Mouse (Mus musculus) frontal cortex, postnatal 10 days (tissue): ENCODE data around the gene H2-T3.
"Not testable (repeated sequence)": the region's sequence is repeated elsewhere in the genome, so short reads cannot be mapped to it uniquely, and the experiment has no call there.

Experiments used
- DNase-seq, 2 experiments: peaks; one replicate each; pipeline ENCODE4 v3.0.0; 2022; ENCODE audit warnings: low spot score in 2 of 2, mixed read lengths in 1 of 2

The H2-T3 gene

DNA sequence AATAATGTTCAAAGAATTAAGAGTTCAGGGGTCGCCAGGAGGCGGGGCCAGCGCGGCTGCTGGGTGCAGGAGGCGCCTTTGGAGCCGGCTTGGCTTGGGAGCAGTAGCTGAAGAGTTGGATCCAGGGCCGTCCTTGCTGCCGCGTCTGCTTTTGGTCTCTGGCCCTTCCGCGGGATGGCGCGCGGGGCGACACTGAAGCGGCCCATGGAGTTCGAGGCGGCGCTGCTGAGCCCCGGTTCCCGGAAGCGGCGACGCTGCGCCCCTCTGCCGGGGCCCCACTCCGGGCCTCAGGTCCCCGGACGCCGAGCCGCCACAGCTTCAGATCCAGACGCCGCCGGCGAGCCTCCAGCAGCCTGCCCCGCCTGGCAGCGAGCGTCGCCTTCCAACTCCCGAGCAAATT is 11.1 kb downstream of the H2-T3 start:
- not testable (repeated sequence) for DNase-seq

DNA sequence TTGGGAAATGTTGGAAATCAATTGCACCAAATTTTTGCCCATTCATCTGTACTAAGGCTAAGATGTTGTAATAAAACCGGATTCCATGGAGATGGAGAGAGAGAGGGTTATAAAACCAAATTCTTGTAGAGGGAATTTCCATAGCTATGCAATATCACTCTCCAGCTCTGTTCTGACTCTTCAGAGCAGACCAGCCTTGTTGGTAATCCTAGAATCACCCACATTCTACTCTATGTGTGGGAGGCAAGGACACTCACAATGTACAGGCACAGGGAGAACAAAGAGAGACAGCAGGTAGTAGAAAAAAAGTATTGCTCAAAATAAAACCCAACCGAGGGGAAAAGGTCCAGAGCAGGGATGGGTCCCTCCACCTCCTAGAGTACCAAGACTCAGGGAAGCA is 14.0 kb downstream of the H2-T3 start:
- DNase-seq = not testable (repeated sequence)

DNA sequence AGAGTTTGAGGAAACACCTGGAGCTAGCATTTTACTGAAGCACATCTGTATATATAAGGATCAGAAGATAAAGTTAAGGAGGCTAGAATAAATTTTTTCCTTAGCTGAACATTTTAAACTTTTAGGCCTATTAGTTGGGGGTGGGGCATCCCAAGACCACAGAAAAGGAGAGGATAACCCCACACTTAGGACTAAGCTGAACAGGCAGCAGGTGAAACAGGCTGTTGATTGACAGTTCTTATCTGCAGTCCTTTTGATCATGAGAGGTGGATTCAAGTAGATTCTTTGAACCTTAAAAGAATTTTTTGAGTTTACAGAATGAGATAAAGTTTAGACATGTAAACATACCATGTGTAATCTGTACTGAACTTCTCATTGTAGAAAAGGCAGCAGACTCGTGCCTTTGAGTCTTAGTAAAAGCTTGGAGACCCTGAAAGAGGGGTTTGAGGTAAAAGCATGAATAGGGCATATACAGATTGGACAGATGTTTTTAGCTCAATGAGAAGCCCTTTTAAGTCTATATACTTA is 19.7 kb downstream of the H2-T3 start:
- DNase-seq = no peak

DNA sequence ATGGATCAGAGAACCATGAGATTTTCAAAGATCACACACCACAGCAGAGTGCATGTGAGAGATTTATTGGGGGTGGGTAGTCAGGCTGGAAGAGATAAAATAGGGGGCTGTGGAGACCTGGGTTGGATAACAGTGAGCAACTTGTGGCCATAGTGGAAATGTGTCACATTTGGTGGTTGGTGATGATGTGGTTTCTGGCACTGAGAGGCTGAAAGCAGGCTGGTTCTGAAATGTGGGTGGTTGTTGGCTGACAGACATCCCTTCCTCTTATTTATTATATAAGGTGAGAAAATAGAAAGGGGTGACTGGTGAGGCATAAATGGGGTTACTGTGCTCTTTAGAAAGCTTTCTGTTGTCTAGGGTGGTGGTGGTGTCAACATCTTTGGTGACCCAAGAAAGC is 20.3 kb downstream of the H2-T3 start:
- DNase-seq = no peak

DNA sequence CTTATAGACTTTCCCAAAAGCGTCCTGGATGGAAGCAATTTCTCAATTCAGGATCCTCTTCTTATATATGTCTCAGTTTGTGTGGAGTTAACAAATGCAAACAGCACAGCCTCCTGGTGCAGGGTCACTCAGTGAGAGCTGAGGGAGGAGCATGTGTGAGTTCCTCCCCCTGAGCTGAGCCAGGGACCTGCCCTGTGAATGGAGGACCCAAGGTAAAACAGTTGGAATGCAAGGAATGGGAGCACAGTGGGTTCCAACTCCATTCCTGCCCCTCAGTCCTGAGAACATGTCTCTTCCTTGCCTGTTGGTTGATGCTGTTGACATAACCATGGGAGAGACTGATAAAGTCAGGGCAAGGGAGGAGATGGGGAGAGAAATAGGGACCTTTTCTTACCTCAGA is 21.0 kb downstream of the H2-T3 start:
- DNase-seq = not testable (repeated sequence)

DNA sequence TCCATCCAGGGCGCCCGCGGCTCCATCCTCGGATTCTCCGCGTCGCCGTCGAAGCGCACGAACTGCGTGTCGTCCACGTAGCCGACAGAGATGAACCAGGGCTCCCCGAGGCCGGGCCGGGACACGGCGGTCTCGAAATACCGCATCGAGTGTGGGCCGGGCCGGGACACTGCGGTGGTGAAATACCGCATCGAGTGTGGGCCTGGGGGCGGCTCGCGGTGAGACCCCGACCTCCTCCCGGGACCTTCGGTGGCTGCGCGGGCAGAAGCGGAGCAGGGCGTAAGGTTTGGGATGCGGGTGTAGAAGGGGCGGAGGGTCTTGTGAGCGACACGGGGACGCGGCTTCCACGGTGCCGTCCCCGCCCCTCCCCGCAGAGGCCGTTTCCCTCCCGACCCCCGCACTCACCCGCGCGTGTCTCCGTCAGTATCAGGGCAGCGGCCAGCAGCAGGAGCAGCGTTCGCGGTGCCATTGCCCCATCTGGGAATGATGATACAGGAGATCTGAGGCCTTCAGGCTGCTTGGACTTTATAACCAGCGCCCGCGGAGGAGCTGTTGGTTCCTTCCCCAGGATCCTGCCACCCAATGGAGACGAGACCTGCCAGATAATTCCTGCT is 21.9 kb downstream of the H2-T3 start, which contains the start of gene Gm8909:
Gm8909 (minus strand) TSS at position 499 of the 614 bp plus-strand sequence.
- DNase-seq = no peak

DNA sequence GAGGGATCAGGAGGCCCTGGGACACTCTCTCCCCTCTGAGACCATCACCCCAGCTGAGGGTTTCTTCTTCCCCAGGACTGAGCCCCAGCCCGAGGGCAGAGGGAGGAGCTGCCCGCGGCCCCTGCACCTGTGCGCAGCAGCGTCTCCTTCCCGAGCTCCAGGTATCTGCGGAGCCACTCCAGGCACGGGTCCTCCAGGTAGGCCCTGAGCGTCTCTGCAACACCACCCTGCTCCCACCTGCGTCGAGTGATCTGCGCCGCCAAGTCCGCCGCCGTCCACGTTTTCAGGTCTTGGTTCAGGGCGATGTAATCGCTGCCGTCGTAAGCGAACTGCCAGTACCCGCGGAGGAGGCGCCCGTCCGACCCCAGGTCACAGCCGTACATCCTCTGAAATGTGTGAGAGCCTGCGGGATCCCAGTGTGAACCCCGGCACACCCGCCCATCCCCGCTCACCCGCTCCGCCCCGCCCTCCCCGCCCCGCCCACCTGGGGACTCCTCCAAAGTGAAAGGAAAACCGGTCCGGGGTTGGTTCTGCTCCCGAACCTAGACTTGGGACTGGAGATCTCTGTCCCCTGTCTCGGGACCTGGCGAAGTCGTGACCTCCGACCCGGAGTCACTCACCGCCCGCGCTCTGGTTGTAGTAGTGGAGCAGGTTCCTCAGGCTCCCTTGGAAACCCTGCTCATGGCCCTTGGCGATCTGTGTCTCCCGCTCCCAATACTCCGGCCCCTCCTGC is 22.6 kb downstream of the H2-T3 start:
- no peak for DNase-seq

DNA sequence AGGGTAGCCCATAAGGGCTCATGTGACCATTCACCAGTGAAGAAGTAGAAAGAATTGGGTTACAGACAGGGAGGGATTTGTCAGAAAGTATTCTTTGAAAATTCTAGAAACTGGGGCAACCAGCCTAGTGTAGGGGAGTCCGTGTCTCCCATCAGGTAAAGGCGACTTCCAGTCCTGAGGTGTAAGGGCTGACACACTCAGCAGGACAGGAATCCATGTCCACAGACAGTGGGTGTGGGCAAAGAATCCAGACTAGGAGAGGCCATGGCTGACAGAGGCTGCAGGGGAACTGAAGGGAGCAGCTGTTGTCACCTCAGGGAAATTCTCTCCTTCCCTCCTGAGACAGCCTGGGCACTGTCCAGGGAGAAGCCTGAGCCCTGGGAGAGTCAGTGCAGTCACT is 23.2 kb downstream of the H2-T3 start:
- DNase-seq = not testable (repeated sequence)

DNA sequence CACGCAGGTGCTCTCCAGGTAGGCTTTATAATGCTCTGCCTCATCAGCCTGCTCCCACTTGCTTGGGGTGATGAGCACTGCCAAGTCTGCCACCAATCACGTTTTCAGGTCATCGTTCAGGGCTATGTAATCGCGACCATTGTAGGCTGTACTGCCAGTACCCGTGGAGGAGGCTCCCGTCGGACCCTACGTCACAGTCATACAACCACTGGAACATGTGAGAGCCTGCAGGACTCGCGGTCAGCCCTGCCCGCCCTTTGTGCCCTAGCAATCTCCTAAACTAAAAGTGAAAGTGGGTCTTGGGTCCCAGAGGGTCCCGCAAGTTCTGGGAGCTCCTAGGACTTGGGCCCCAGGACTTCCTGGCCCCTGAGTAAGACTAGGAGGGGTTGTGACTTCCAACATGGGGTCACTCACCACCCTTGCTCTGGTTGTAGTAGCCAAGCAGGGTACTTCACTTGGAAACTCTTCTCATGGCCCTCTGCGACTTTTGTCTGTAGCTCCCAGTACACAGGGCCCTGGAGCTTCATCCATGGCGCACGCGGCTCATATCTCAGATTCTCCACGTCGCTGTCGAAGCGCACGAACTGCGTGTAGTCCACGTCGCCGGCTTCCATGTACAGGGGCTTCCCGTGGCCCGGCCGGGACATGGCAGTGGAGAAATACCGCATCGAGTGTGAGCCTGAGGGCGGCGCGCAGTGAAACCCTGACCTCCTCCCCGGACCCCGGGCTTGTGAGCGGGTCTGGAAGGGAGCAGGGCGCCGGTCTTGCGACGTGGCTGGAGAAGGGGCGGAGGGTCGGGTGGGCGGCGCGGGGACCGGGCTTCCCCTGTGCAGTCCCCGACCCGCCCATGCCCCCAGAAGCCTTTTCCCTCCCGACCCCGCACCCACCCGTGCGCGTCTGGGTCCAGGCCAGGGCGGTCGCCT is 28.7 kb downstream of the H2-T3 start:
- no peak for DNase-seq

DNA sequence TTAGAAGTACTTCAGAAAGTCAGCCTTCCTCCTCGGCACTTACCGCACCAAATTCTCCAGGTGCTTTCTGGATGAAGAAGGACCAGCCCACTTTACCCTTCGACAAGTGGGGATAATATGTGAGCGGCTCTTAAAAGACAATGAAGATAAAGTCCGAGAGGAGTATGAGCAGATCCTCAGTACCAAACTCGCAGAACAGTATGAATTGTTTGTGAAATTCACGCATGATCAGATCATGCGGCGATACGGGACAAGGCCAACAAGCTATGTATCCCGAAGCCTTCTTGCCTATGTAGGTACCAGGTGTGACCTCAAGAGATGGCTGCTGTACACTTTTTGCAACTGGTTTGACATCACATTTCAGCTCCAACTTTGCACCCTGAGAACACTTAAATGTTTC is 31.8 kb downstream of the H2-T3 start:
- DNase-seq = not testable (repeated sequence)

DNA sequence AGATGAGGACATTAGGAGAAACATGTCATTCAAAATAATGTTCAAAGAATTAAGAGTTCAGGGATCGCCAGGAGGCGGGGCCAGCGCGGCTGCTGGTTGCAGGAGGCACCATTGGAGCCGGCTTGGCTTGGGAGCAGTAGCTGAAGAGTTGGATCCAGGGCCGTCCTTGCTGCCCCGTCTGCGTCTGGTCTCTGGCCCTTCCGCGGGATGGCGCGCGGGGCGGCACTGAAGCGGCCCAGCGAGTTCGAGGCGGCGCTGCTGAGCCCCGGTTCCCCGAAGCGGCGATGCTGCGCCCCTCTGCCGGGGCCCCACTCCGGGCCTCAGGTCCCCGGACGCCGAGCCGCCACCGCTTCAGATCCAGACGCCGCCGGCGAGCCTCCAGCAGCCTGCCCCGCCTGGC is 32.3 kb downstream of the H2-T3 start:
- not testable (repeated sequence) for DNase-seq

DNA sequence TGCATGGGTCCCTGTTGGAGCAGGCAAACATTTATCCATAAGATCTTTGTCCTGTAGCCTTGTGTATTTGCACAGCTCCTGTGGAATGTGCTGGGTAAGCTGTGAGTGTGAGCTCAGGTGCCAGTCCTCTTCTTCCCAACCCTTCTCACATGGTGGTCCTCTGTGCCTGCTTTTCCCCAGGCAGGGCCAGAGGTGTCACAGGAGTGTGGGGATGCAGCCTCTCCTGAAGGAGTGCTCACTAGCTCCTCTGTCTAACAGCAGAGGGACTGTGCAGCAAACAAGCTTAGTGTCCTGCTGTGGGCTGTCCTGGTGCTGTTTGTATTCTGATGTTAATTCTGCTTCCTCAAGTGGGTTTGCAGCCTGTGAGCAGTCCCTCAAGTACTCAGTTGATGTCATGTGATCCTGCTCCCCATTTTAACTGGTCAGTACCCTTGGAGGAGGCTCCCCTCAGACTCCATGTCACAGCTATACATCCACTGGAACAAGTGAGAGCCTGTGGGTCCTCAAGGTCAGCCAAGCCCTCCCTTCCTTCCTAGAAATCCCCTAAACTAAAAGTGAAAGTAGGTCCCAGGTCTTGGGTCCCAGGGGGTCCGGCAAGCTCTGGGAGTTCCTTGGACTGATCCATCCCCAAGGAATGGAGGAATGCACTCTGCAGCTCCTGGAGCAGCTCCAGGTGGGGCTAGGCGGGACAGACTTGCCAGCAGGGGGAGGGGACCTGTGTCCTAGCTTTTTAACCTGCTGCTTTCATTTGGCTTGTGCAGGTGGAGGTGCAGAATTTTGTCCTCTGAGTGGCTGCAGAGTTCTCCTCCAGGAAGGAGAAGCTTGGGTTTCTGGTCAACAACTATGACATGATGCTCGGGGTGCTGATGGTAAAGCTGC is 35.6 kb downstream of the H2-T3 start:
- DNase-seq = no peak

DNA sequence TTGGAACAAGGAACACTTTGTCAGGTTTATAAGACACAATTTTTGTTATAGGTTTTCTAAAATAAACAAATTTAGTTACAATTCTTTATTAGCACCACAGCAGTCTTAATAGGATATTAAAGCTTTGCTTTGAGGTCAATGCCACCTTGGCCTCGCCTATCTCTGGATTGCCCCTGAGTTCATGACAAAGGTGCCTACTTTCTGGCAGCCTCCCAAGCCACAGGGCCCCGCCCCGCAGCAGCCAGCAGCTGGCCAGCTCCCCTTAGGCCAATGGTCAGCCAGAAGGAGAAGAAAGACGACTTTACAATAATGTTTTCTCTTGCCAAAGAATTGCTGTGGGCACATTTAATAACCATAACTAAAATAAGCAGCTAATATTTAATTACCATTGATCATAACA is 38.9 kb downstream of the H2-T3 start:
- not testable (repeated sequence) for DNase-seq

DNA sequence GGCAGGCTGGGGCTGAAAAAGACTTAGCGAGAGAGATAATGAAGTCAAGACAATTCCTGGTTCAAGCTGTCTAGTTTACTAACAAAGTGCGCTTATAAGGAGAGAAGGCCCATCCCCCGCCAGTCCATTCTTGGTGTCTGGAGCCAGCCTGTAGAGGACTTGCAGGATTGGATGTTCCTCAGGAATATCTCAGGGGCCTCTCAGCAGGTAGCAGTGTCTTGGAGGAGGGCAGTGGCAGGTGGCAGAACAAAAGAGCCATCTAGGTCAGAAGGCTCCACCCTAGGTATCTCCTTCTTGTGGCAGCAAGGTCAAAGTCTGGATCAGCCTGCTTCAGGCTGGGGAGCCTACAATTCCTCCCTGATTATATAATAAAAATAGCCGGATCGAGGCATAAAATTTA is 41.6 kb downstream of the H2-T3 start:
- not testable (repeated sequence) for DNase-seq

DNA sequence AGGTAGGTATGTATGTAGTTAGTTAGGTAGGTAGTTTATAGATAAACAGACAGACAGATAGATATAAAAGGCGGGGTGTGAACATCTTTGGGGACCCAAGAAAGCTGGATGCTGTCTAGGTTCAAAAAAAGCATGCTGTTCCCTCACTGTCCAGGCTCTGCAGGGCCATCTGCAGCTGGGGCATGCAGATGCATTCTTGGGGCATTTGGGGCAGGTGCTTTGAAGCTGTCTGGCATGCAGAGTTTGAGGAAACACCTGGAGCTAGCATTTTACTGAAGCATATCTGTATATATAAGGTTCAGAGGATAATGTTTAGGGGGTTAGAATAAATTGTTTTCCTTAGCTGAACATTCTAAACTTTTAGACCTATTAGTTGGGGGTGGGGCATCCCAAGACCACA is 43.1 kb downstream of the H2-T3 start:
- DNase-seq = not testable (repeated sequence)

DNA sequence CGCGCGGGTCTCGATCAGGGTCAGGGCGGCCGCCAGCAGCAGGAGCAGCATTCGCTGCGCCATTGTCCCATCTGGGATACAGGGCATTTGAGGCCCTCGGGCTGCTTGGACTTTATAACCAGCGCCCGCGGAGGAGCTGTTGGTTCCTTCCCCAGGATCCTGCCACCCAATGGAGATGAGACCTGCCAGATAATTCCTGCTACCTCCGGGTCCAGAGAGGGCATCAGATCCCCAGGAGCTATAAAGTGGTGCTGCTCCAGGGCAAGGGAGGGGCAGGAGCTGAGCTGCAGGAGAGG is 44.3 kb downstream of the H2-T3 start:
- not testable (repeated sequence) for DNase-seq

DNA sequence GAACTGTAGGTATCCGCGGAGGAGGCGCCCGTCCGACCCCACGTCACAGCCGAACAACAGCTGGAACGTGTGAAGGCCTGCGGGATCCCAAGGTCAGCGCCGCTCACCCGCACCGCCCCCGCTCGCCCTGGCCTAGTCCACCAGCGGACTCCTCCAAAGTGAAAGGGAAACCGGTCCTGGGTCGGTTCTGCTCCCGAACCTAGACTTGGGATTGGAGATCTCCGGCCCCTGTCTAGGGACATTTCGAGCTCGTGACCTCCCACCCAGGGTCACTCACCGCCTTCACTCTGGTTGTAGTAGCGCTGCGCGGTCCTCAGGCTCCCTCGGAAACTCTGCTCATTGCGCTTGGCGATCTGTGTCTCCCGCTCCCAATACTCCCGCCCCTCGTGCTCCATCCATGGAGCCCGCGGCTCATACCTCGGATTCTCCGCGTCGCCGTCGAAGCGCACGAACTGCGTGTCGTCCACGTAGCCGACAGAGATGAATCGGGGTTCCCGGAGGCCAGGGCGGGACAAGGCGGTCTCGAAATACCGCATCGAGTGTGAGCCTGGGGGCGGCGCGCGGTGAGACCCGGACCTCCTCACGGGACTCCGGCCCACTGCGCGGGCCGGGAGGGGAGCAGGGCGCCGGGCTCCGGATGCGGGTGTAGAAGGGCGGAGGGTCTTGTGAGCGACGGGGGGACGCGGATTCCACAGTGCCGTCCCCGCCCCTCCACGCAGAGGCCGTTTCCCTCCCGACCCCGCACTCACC is 44.8 kb downstream of the H2-T3 start:
- no peak for DNase-seq

DNA sequence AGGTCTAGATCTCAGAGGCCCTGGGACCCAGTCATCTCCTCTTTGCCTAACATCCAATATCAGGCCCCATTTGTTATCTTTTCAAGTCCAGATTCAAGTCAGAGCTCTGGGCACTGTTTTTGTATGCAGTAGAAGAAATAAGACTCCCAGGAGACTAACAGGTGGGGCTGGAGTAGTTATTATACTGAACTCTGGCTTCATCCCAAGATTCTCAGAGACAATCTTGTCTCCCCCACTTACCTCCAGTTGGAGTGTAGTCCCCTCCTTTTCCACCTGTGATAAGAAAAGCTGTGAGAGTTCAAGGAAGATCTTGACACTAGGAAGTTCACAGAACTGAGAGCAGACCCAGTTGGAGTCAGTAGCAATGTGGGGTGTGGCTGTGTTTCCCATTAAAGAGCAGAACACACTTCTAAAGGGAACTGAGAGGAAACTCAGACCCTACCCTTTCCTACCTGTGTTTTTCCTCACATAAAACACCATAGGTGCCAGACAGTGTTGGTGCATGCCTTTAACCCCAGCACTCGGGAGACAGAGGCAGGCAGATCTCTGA is 53.7 kb downstream of the H2-T3 start:
- not testable (repeated sequence) for DNase-seq
